Mouse (Mus musculus) spleen, adult 2 months (tissue): ENCODE measurements around the gene Gna12.

Experiments
- CTCF ChIP-seq: fragments of 200-500 bp; IDR thresholded peaks from 2 replicates; pipeline ENCODE4 v1.5.1; 2011; ENCODE audit warnings: mild to moderate bottlenecking, inconsistent platforms; ENCODE audit not compliant: insufficient read depth, insufficient read length, insufficient replicate concordance; ENCODE audit errors: extremely low read depth
- POLR2A ChIP-seq: fragments of 200-500 bp; IDR thresholded peaks from 2 replicates; pipeline ENCODE4 v1.6.1; 2011; ENCODE audit warnings: low read depth, low read length, inconsistent platforms

DNA sequence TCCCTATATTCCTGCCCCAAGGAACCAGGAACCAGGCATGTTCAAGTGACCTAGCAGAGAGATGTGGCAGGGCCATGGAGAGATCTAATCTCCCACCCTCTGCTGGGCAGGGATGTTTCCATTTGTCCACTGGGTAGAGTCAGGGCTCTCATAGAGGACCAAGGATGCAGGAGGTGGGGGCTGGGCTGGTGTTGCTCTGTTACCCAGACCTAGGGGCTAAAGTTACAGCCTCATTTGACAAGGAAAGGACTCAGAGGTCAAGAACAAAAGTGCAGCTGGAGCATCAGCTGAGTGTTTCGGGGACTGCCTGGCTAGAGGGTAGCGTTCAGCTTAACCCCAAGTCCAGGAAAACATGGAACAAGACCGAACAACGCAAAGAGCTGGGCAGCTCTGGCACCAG lies 9.7 kb downstream of the Gna12 start:
- no peak for TF ChIP-seq POLR2A
- TF ChIP-seq CTCF: no peak
